Mouse (Mus musculus) ES-Bruce4 (cell line): ENCODE data around the gene Mettl7a1.

ENCODE experiments used
- CTCF ChIP-seq: IDR thresholded peaks from one replicate; pipeline ENCODE4 v1.8.1; 2011; ENCODE audit warnings: low read depth, low read length
- EP300 ChIP-seq: IDR thresholded peaks from 2 replicates; pipeline ENCODE4 v1.6.1; 2011; ENCODE audit warnings: low read depth, low read length; ENCODE audit not compliant: insufficient read depth
- POLR2A ChIP-seq: IDR thresholded peaks from one replicate; pipeline ENCODE4 v1.8.1; 2011; ENCODE audit warnings: low read length; ENCODE audit not compliant: insufficient read depth

GRCm38 (mm10) chr15:100292326-100292725 lies 11.6 kb upstream of the Mettl7a1 start:
- no peak for TF ChIP-seq CTCF
- TF ChIP-seq EP300 = peak; percentile 80
- TF ChIP-seq POLR2A = no peak
